Mouse (Mus musculus) heart, embryonic 11.5 days (tissue): ENCODE results near the gene Rab3c. TPM values are rescaled to one million over a fixed set of nuclear protein-coding genes. Genes with fewer than 3 reads are reported as not detected.

Source experiments
- ATAC-seq: fragments of 200-750 bp; cut with Nextera tagmentation; replicated peaks from 2 replicates; pipeline ENCODE4 v1.8.0; 2017; ENCODE audit warnings: moderate library complexity; ENCODE audit not compliant: insufficient number of reproducible peaks, low FRiP score, low TSS enrichment
- H3K27ac ChIP-seq: fragments of 300-500 bp; sonication (generic); 2 replicates; pipeline ENCODE4 v1.5.1; 2014; ENCODE audit warnings: mild to moderate bottlenecking, low read depth, low read length
- H3K27me3 ChIP-seq: fragments of 300-500 bp; sonication (generic); 2 replicates; pipeline ENCODE4 v1.6.1; 2014; ENCODE audit warnings: mild to moderate bottlenecking, low read length, mixed read lengths; ENCODE audit not compliant: control insufficient read depth, insufficient read depth
- H3K36me3 ChIP-seq: fragments of 300-500 bp; sonication (generic); 2 replicates; pipeline ENCODE4 v1.6.1; 2014; ENCODE audit warnings: mild to moderate bottlenecking, low read length, moderate library complexity, mixed read lengths; ENCODE audit not compliant: control insufficient read depth, insufficient read depth
- H3K4me1 ChIP-seq: fragments of 300-500 bp; sonication (generic); 2 replicates; pipeline ENCODE4 v1.6.1; 2014; ENCODE audit warnings: low read length; ENCODE audit not compliant: control insufficient read depth, insufficient read depth
- H3K4me2 ChIP-seq: fragments of 300-500 bp; sonication (generic); 2 replicates; pipeline ENCODE4 v1.6.1; 2014; ENCODE audit warnings: mild to moderate bottlenecking, moderate library complexity
- H3K4me3 ChIP-seq: fragments of 300-500 bp; sonication (generic); 2 replicates; pipeline ENCODE4 v1.5.1; 2014; ENCODE audit warnings: low read depth, low read length
- H3K9ac ChIP-seq: fragments of 300-500 bp; sonication (generic); 2 replicates; pipeline ENCODE4 v1.6.1; 2014; ENCODE audit warnings: mild to moderate bottlenecking, low read depth, low read length, moderate library complexity
- H3K9me3 ChIP-seq: fragments of 300-500 bp; sonication (generic); replicated peaks from 2 replicates; pipeline ENCODE4 v1.6.1; 2016; ENCODE audit warnings: low read length; ENCODE audit not compliant: control insufficient read depth
- WGBS: fragments of 180-500 bp; shearing (Covaris S2); extraction: QIAGEN DNeasy Blood & Tissue Kit; methylation state at CpG from one replicate; pipeline ENCODE4 v1.1.7; 2014; ENCODE audit not compliant: insufficient replicate concordance; 5-methylcytosine and 5-hydroxymethylcytosine counted together
- polyA plus RNA-seq: library from polyadenylated mRNA; unstranded; fragments of >200 nt; fragmentation: Nextera tagmentation; extraction: Ambion mirVana; gene quantifications from 2 replicates; pipeline ENCODE4 v1.2.1, GENCODE M21; 2014

The Rab3c gene
- polyA plus RNA-seq, 1 experiment from 2014 or later: 0.23 TPM

GRCm38 (mm10) chr13:110034885-110035284 is 245.9 kb downstream of the Rab3c start:
- no peaks in the 10 kb centered on the region for H3K27me3 ChIP-seq
- H3K4me2 ChIP-seq: no peak overlapping the region
- no peak overlapping the region for H3K4me3 ChIP-seq
- no peaks in the 10 kb centered on the region for H3K9me3 ChIP-seq
- 76% methylated on average over 6 of the region's 6 CpGs for WGBS
- H3K36me3 ChIP-seq: no peaks in the 10 kb centered on the region
- no peaks in the 10 kb centered on the region for H3K4me1 ChIP-seq
- no peak overlapping the region for H3K27ac ChIP-seq
- H3K9ac ChIP-seq: no peak overlapping the region
- no peak for ATAC-seq

- Histone ChIP-seq H3K36me3 (no peaks in the 10 kb centered on the region), H3K4me3 (no peak overlapping the region), H3K4me2 (no peak overlapping the region), H3K27ac (no peak overlapping the region), H3K9me3 (no peaks in the 10 kb centered on the region), H3K4me1 (no peaks in the 10 kb centered on the region), H3K27me3 (no peaks in the 10 kb centered on the region), H3K9ac (no peak overlapping the region)
- no peak for ATAC-seq
- 66% methylated on average over 7 of the region's 7 CpGs for WGBS
Measured at GRCm38 (mm10) chr13:110034041-110034440, 246.8 kb downstream of the Rab3c start.

- no peak overlapping the region for H3K4me3 ChIP-seq
- H3K27me3 ChIP-seq: no peaks in the 10 kb centered on the region
- H3K9me3 ChIP-seq: no peaks in the 10 kb centered on the region
- 24% methylated on average over 6 of the region's 6 CpGs for WGBS
- H3K4me1 ChIP-seq: no peaks in the 10 kb centered on the region
- H3K27ac ChIP-seq: no peak overlapping the region
- H3K9ac ChIP-seq: no peak overlapping the region
- H3K36me3 ChIP-seq: no peaks in the 10 kb centered on the region
- H3K4me2 ChIP-seq: no peak overlapping the region
- ATAC-seq: no peak
Measured at GRCm38 (mm10) chr13:110031886-110032285, 248.9 kb downstream of the Rab3c start.

GRCm38 (mm10) chr13:110031061-110031460 is 249.7 kb downstream of the Rab3c start:
- ATAC-seq: no peak
- 69% methylated on average over 8 of the region's 8 CpGs for WGBS
- H3K4me2 ChIP-seq: no peak overlapping the region

GRCm38 (mm10) chr13:110024381-110025161 is 256.2 kb downstream of the Rab3c start:
- H3K4me2 ChIP-seq: no peak overlapping the region

More at GRCm38 (mm10) chr13:110031061-110031460, 249.7 kb downstream of the Rab3c start:
- Histone ChIP-seq H3K9ac (no peak overlapping the region), H3K4me3 (no peak overlapping the region), H3K36me3 (no peaks in the 10 kb centered on the region), H3K9me3 (no peaks in the 10 kb centered on the region), H3K4me1 (no peaks in the 10 kb centered on the region), H3K27me3 (no peaks in the 10 kb centered on the region), H3K27ac (no peak overlapping the region)

GRCm38 (mm10) chr13:110023031-110023430 is 257.8 kb downstream of the Rab3c start:
- Histone ChIP-seq H3K27ac (no peak overlapping the region), H3K4me1 (0 out of 2 replicates have a peak, but pooled peaks cover 2% of the 10 kb centered on the region), H3K36me3 (no peaks in the 10 kb centered on the region), H3K9me3 (no peaks in the 10 kb centered on the region), H3K27me3 (no peaks in the 10 kb centered on the region), H3K4me2 (no peak overlapping the region), H3K9ac (no peak overlapping the region), H3K4me3 (no peak overlapping the region)
- no peak for ATAC-seq
- 76% methylated on average over 5 of the region's 5 CpGs for WGBS

More at GRCm38 (mm10) chr13:110024381-110025161, 256.2 kb downstream of the Rab3c start:
- Histone ChIP-seq H3K27ac (no peak overlapping the region), H3K36me3 (no peaks in the 10 kb centered on the region), H3K9me3 (no peaks in the 10 kb centered on the region), H3K4me1 (0 out of 2 replicates have a peak, but pooled peaks cover 2% of the 10 kb centered on the region), H3K27me3 (no peaks in the 10 kb centered on the region), H3K9ac (no peak overlapping the region), H3K4me3 (no peak overlapping the region)
- 75% methylated on average over 10 of the region's 10 CpGs for WGBS
- ATAC-seq: no peak

- H3K9ac ChIP-seq: no peak overlapping the region
- no peak overlapping the region for H3K4me3 ChIP-seq
- peak overlapping the region; percentile 75 for H3K4me2 ChIP-seq
- no peak overlapping the region for H3K27ac ChIP-seq
- ATAC-seq: peak; percentile 19; the same call in 1 of the 2 replicates
- no peaks in the 10 kb centered on the region for H3K9me3 ChIP-seq
- WGBS: 22% methylated on average over 9 of the region's 9 CpGs
- no peaks in the 10 kb centered on the region for H3K36me3 ChIP-seq
- H3K27me3 ChIP-seq: no peaks in the 10 kb centered on the region
- 0 out of 2 replicates have a peak, but pooled peaks cover 2% of the 10 kb centered on the region for H3K4me1 ChIP-seq
Measured at GRCm38 (mm10) chr13:110019774-110020173, 261.0 kb downstream of the Rab3c start.

- Histone ChIP-seq H3K4me2 (peak overlapping the region; percentile 75), H3K4me3 (peak overlapping the region; percentile 41), H3K36me3 (no peaks in the 10 kb centered on the region), H3K27ac (no peak overlapping the region), H3K27me3 (no peaks in the 10 kb centered on the region), H3K4me1 (0 out of 2 replicates have a peak, but pooled peaks cover 2% of the 10 kb centered on the region), H3K9ac (peak overlapping the region; percentile 65), H3K9me3 (no peaks in the 10 kb centered on the region)
- ATAC-seq: peak; percentile 60
- WGBS: under 1% methylated on average over 20 of the region's 20 CpGs
Measured at GRCm38 (mm10) chr13:110018941-110019743, 261.7 kb downstream of the Rab3c start.
